Mouse (Mus musculus) stomach, postnatal 0 days (tissue): ENCODE measurements around the gene Nedd9.

ENCODE experiments used
- CTCF ChIP-seq: IDR thresholded peaks from 2 replicates; pipeline ENCODE4 v1.5.1; 2016; ENCODE audit warnings: antibody characterized with exemption, low read depth, mild to moderate bottlenecking, moderate library complexity
- EP300 ChIP-seq: optimal IDR thresholded peaks from 2 replicates; pipeline ENCODE3; 2016; ENCODE audit warnings: antibody characterized with exemption

- TF ChIP-seq CTCF (no peak), EP300 (no peak)
Observed at GRCm38 (mm10) chr13:41326134-41326533, 161.0 kb downstream of the Nedd9 start.
